Mouse (Mus musculus): ENCODE measurements at regions not wholly inside any gene's neighbourhood (a gene's known extent, or its start where the extent isn't known, plus 50 kb on each side); places are given as distances from the start of the nearest gene placed in this dataset.

DNA sequence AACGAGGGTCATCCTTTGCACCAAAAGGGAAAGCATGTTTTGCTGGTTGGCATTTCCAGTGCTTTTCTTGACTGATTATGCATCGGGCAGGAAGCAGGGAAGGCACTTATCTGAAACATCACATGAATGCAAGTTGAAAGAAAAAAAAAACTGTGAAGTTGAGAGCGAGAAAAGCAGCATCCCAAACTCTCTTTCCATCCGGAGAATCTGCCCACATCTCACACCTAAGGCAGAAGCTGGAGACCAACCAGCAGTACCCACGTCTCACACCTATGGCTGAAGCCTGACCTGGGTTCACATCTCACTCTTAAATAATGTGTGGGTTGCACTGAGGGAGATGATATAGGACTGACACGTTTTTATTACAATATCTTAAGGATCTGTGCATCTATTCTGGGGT is 143.3 kb downstream of the Ackr3 start:
- DNase-seq = no peak

DNA sequence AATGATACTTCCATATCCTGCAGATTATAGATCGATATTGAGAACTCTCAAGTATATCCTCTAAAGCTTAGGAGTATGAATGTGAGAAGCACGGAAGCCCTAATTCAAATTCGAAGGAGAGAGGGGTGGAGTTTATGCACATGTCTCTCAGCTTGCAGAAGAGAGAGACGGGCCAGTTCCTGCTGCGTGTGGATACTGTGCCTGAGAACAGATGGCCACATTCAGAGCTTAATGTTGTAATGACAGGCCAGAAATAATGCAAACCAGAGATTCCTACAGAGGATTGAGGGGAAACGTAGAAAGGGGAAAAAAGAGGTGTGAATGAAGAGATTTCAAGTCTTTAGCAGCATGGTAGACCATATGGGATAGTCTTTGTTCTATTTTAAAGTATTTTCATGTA is 145.8 kb downstream of the Ackr3 start:
- DNase-seq = no peak

DNA sequence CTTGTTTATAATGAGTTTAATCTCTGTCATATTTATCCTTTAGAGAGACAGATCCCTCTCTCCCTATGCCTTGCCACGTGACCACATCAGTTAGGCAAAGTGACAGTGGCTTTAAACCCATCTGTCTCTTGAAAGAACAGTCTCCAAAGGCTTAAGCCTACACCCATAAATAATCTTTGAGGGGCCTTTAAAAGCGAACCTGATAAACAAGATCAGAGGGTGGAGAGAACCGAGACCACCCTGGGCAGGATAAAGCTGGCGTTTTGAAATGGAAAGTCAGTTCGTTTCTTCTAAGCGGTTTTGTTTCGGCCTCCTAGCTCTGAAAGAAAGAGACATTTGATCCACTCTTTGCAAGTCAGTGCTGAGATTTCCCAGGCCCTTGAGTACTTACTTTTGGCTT is 149.5 kb downstream of the Ackr3 start:
- DNase-seq = no peak

DNA sequence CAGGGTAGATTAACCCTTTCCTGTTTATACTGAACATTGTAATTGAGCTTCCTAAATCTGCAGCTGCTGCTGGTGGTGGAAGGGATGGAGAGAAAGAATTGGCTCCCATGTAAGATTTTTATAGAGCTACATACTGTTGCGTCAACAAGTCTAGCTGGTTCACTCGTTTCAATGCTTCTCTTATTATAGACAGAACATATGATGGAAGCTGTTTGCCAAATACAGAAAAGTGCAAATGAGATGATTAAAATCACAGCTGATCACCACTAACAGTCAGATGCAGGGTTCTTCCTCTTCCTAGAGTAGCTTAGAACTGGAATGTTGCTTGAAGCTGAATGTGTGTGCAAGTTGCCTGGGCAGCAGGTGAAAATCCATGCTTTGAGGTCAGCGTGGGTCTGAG is 152.8 kb downstream of the Ackr3 start:
- no peak for DNase-seq

DNA sequence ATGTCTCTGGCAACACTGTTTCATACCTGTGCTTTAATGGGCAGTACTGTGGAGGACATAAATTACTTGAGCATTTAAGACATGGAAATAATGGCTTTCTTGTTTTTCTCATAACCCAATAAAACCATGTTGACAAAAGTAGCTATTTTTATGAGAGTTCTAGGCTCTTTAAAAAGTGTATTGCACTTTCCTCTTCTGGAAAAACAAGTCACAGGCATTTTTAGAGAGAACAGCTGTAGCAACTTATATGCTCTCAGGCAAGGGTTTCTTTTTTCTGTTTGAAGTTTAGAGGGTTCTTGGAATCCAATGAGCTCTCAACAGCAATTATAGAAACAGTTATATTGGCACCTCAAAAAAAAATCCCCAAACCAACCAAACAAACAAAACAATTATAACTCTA is 153.6 kb downstream of the Ackr3 start:
- no peak for DNase-seq

DNA sequence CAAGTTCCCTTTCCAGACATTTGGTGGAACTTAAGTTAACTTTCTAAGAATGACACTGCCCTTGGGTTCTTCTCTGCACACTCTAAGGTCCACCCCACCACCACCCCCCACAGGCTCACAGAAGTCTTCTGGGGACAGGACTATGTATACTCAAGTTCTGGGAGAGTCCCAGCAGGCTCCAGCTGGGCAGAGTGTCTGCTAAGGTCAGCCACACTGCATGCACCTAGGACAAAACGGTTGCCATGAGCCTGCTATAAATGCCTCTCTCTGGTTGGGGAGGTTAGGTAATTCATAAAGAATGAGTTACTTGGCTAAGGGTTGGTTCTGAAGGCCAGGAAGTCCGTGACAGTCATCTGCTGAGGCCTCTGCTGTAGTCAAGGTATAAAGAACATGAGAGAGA is 155.2 kb downstream of the Ackr3 start:
- DNase-seq = no peak

DNA sequence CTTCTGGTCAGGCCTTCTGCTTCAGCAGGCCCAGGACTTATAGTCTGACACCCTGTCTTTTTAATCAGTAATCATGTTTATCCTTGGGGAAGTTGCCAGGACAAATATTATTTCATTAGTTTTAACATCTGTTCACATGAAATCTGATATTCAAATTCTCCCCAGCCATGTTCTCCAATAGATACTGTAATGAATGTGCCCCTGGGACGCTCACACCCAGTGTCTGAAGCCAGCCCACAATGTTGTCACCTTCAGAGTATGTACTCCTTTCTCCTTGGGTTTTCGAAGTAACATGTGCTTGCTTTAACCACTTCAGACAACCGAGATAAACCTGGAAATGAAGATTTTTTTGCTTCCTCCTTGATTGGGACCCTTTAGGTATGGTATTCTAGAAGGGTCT is 156.3 kb downstream of the Ackr3 start:
- DNase-seq = no peak

DNA sequence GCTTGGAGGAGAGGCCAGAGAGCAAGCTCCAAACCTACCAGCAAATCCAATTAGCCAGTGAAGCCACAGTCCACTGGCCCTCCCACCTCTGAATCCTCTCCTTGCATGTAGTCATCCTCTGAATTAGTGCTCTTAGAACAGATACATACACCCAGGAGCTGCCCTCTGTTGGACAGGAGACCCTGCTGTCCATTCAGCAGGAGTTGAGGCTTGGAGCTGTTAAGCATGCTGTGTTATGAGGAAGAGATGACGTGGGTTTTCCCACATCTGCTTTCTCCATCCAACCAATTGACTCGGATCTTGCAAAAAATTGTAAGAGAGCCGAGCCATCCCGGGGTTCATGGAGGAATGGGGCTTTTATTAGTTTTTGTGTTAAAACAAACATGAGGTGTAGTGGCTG is 160.7 kb downstream of the Ackr3 start:
- DNase-seq = no peak

DNA sequence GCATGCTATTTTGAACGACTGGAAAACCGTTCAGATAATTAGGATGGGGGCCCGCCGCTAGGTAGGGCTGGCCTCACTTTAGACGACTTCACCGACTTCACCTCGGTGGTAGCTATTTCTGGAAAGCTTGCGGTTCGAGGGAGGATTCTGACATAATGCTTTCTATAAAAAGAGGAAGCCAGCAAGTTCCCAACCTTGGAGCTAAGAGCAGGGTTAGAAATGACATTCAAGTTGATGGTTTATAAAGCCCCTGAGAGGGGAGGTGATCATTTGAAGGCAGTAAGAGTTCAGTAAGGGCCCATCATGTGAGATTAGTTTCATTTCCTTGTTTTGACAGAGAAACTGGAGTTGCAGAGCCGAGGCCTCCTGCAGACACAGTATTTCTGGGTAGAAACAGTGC is 164.8 kb downstream of the Ackr3 start:
- no peak for DNase-seq

DNA sequence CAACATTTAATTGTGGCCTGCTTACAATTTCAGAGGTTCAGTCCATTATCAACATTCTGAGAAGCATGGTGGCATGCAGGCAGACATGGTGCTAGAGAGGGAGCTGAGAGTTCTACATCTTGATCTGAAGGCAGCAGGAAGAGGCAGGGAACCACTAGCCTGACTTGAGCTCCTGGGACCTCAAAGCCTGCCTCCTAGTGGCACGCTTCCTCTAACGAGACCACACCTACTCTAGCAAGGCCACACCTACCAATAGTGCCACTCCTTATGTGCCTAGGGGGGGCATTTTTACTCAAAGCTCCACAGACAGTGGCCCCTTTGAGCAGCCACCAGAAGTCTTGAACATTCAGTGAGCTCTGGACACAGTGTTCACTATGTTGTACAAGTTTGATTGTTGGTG is 165.5 kb downstream of the Ackr3 start:
- DNase-seq = no peak

DNA sequence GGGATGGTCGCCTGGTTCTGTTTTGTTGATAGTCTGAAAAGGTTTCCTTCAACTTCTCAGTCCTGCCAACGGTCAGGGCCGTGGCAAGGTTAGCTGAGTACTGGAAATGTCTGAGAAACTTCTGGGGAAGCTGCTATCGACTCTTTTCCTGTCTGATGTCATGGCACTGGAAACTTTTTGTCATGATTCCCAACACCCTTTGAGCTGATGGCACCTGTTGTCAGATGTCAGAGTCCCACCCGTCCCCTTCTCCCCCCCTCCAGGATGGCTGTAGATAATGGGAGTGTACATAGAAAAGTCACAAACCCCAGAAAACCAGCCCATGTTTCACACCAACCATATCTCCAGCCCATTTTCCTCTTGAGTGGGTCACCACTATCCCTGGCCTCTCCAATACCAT is 167.0 kb downstream of the Ackr3 start:
- DNase-seq = no peak

DNA sequence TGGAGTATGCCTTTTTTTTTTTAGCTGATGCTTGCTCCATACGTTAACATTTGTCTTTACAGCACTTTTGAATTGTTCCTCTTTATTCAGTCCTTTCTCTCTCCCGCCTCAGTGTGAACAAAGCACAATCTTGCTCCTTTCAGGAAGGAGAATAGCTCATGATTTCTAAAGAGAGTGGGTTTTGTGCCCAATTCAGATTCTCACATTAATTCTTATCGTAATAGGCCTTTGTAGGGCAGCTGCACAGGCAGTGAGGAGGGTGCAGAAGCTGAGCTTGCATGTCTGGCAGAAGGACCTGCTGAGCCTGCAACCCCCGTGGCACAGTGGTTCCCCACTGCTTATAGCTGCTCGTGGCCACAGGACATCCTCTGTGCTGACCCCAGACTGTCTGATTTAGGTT is 169.2 kb downstream of the Ackr3 start:
- DNase-seq = no peak

DNA sequence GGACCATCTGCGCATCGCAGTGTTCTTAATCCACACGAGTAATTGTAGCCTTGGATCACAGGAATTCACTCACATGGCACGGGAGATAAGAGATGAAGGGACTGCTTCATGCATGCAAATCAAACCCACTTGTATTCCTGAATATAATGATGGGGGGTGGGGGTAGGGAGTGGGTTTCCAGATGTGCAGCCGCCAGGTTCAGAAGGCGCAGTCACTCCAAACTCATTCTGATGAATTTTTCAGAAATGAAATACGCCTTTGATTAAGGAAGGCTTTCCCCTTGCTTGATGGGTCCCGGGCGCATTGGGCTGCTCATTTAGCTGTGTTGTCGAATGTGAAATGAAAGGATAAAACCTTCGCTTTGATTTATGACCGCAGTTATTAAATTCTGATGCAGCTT is 170.7 kb downstream of the Ackr3 start:
- no peak for DNase-seq

DNA sequence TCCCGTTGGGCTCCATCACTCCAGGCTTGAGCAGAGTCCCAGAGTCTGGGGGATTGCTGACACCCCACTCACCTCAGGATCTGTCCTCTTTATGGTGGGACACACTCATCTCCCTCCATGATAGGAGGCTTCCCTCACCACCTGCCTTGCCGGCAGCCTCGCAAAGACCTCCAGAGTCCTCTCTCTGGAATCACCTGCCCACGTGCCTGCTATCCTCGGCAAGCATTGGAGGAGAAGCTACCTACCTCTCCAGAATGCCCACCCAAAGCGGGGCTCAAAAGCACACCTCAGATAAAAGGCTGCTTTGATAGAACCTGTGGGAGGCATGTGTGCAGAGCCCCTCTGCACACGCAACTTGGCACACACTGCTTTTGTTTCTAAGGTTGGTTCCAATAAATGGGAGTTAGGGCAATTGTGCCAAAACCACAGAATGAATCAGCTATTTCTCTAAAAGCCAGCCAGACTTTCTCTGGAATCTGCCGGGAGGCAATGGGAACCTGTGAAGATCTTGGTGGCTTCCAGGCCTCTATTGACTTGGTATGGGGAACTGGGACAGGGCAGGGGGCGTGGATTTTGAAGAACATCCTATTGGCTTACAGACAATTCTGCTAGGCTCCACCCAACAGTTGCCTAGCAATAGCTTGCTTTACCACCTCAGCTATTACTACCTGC is 176.4 kb downstream of the Ackr3 start:
- no peak for DNase-seq

DNA sequence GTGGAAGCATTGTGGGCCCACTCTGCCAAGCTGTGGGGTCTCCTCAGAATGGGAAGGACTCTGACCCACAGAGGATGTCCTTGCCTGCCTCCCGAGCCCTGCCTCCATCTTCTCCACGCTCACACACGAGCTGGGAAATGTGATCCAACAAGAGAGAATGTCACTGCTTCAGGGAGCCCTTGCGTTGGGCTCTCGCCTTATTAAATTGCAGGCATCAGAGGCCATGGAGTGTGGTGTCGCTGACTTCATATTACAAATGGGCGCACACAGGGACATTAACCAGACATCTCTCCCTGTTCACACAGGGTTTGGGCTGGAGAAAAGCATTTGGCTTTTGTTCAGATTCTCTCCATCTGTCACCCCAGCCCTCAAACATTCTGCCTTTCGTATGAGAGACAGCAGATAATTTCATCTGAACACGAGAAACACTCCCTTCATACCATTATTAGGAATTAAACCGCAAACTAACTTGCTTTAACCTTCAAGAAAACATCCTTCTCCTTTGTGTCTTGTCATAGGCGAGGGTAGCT is 179.2 kb downstream of the Ackr3 start:
- no peak for DNase-seq

DNA sequence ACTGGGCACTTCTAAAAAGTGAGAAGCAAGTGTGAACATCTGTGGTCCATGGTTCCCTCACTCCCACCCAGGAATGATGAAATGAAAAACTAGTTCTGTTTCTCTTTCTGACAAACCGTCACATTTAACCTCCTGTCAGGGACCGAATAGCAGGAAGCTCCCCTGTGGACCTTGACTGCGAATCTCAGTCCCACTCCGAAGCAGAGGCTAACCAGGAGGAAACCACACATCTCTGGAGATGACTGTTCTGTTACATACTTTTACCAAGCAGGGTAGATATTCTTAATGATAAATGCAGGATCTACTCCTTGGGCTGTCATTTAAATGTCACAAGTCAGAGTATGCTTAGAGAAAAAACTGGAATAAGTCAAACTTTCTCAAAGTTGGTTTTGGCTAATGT is 181.2 kb downstream of the Ackr3 start:
- DNase-seq = no peak

DNA sequence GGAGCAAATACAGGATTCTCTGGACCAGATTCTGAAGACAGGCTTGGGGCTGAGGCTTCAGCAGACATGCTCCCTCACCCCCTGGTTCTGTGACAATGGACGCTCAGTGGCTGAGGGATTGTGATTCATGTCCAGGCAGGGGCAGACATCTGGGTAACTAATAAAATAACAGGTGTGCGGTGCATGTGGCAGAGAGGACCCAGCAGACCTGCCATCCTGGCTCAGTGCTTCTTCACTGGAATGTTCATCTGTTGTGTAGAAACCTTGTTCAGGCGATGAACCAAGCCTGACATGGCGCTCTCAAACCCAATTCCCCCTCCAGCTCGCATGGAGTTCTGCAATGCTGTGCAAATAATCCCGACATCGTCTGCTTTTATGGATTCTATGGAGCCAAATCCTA is 183.0 kb downstream of the Ackr3 start:
- DNase-seq = no peak

DNA sequence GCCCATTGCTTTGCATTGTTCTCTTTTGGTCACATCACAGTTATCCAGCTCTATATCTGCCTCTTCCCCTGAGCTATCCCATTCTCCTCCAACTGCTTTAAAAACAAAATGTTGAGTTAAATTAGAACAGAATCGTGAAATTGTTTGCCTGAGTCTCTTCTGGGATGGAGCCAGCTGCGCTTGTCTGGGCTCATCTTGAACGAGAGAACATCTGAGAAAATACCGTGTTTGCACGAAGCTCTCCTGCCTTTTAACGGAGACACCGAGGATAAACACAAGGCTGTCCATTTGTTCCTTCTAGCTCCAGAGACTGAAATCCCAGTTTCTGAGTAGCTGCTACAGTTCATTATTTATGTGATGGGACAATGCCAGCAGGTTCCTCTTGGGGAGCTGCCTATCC is 186.6 kb downstream of the Ackr3 start:
- no peak for DNase-seq

DNA sequence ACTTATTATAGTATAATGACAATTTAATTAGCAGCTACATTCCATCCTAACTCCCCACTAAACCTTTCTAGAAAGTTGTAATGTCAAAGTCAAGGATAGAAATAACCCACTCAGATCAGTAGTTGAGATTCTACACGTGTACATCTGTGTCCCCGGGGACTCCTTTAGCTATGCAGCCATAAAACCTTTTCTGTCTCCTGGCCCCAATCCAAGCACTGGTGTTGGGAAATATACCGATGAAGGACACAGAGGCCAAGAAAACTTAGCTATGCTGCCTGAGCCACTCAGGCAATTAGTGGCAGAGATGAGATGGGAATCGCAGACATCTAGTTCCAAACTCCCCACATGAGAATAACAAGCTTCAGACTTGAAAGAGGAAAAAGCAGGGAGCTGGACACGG is 190.1 kb downstream of the Ackr3 start:
- peak; percentile 45 to 66 for DNase-seq

DNA sequence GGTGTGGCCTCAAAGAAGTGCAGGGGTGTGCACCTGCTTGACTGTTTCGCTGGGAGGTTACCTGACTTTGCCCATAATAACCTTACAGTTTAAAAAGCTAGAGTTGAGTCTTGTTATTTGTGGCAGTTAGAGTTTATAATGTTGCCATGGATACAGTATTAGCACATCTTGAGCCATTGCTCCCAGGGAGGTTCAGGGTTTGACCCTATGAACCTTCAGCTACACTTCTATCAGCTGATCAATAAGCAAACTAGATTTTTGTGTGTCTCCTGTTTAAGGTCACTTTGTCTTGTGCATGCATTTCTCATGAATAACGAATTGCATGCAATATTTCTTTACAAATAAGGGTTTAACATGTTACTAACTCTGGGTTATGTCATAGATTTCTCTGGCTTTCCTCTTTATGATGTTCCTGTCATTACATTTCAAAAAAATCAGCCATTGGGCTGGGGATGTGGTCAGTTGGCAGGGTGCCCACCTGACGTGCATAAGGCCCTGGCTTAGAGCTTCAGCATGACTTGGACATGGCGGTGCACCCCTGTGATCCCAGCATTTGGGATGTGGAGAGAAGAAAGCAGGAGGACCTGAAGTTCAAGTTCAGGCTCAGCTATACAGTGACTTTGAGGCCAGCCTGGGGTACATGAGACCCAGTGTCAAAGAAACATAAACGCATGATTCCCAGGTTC is 191.7 kb downstream of the Ackr3 start:
- DNase-seq = no peak

DNA sequence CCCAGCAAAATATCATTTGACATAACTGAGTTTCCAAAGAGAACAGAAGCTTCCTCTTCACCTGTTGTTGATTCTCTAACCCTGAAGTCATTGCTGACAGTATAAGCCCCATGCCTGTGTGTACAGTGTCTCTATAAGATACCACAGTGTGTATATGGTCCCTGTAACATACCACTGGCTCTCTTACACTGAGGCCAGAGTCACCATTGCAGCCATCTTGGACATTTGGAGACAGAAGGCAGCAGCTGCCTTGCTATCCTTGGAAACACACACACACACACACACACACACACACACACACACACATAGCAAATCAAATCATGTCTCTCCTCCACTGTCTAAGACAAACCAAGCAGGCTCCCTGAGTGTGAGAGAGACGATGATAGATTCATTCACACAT is 192.9 kb downstream of the Ackr3 start:
- no peak for DNase-seq

DNA sequence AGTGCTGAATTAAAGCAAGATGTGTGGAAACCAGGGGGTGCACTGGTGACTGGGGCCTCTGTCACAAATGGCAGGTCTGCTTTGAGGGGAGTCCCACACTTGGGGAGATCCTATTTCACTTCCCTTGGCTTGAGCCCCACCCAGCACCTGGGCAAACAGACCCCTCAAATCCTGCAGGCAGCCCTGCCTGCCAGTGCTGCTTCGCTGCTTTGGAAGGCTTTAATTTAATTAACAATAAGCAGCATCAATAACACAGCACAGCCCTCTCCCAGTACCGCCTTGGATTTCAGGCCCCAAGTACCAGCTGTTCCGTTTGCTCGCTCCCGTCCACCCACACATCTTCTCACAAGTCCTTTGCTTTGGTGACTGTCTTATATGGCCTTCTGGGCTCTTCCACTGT is 193.6 kb downstream of the Ackr3 start:
- DNase-seq = no peak

DNA sequence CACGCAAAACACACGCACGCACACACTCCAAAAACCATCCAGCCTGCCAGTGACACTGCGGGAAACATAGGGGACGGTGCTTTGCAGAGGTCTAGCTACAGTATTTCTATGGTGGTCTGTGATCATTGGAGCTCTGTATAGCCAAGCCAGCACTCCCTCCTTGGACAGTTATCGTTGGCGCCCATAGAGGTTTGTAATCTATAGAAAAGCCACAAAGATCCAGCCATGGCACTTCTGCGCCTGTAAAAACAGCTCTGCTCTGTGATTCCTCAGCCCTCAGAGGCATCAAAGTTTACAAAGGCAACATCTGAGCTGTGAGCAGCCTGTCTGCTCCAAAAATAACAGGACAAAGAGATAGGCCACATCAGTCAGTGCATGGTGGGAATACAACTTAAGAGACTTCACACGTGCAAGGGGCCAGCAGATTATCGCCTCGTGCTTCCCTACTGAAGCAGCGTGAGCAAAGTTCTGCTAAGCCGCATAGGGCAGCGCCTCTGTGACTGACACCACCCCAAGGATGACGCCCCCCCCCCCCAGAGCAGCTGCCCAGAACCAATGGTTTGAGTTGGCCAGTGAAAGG is 194.7 kb downstream of the Ackr3 start:
- no peak for DNase-seq

DNA sequence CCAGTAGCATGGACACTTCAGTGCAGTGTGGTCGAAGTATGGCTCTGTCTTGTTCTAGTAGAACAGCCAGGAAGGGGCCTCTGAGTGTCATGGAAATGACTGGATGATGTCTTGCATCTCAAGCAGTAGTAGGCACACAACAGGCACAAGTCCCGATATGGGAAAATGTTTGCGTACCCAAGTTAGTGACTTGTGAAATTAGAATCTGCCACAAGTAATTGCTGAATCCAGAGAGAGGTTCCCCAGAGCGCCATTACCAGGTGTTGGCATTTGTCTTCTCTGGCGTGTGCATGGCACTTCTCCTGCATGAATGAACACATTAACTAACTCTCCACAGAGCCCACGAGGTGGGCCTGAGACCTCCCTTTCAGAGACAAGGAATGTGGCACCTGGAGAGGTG is 199.3 kb downstream of the Ackr3 start:
- DNase-seq = no peak
